Mouse (Mus musculus) embryonic facial prominence, embryonic 12.5 days (tissue): Measurements from ENCODE around the gene Got1. TPM values are rescaled to one million over a fixed set of nuclear protein-coding genes. Genes with fewer than 3 reads are reported as not detected.

Experiments used
- ATAC-seq: fragments of 200-750 bp; cut with Nextera tagmentation; 2 replicates; pipeline ENCODE4 v1.8.0; 2017; ENCODE audit not compliant: insufficient number of reproducible peaks, insufficient read depth, low FRiP score, low TSS enrichment
- H3K27ac ChIP-seq: fragments of 300-500 bp; sonication (generic); 2 replicates; pipeline ENCODE4 v1.5.1; 2016; ENCODE audit warnings: mild to moderate bottlenecking
- H3K27me3 ChIP-seq: fragments of 300-500 bp; sonication (generic); 2 replicates; pipeline ENCODE4 v1.6.1; 2016; ENCODE audit warnings: mild to moderate bottlenecking, moderate library complexity
- H3K36me3 ChIP-seq: fragments of 300-500 bp; sonication (generic); 2 replicates; pipeline ENCODE4 v1.6.1; 2016; ENCODE audit warnings: mild to moderate bottlenecking
- H3K4me1 ChIP-seq: fragments of 300-500 bp; sonication (generic); 2 replicates; pipeline ENCODE4 v1.6.1; 2016
- H3K4me2 ChIP-seq: fragments of 300-500 bp; sonication (generic); replicated peaks from 2 replicates; pipeline ENCODE4 v1.6.1; 2016; ENCODE audit warnings: mild to moderate bottlenecking, moderate library complexity
- H3K4me3 ChIP-seq: fragments of 300-500 bp; sonication (generic); 2 replicates; pipeline ENCODE4 v1.5.1; 2016; ENCODE audit warnings: mild to moderate bottlenecking
- H3K9ac ChIP-seq: fragments of 300-500 bp; sonication (generic); 2 replicates; pipeline ENCODE4 v1.6.1; 2016; ENCODE audit warnings: mild to moderate bottlenecking, moderate library complexity
- H3K9me3 ChIP-seq: fragments of 300-500 bp; sonication (generic); 2 replicates; pipeline ENCODE4 v1.6.1; 2016; ENCODE audit warnings: mild to moderate bottlenecking, moderate library complexity
- WGBS: fragments of 180-500 bp; shearing (Covaris S2); methylation state at CpG from one replicate; pipeline ENCODE4 v1.1.7; 2016; 5-methylcytosine and 5-hydroxymethylcytosine counted together
- polyA plus RNA-seq: library from polyadenylated mRNA; unstranded; fragments of >200 nt; fragmentation: Nextera tagmentation; extraction: Ambion mirVana; gene quantifications from 2 replicates; pipeline ENCODE4 v1.2.1, GENCODE M21; 2016

Got1 gene
- 42.9 and 44.1 TPM in 2 replicates for polyA plus RNA-seq

- under 1% methylated on average over 58 of the region's 58 CpGs for WGBS
- H3K4me2 ChIP-seq, result peak within 1 kb of the TSS; percentile 68
- peaks cover 22% of the 10 kb centered on the region; the same call in 1 of the 2 replicates for H3K4me1 ChIP-seq
- no peaks in the 10 kb centered on the region for H3K36me3 ChIP-seq
- peak within 1 kb of the TSS; percentile 73 for H3K4me3 ChIP-seq
- no peak within 1 kb of the TSS for H3K27ac ChIP-seq
- peak within 1 kb of the TSS; percentile 62 for H3K9ac ChIP-seq
- no peaks in the 10 kb centered on the region for H3K9me3 ChIP-seq
- ATAC-seq, result peak; percentile 100
- H3K27me3 ChIP-seq, result 0 out of 2 replicates have a peak, but pooled peaks cover 4% of the 10 kb centered on the region
Measured at GRCm38 (mm10) chr19:43524187-43525103, at the start of gene Got1. Got1 (minus strand) TSS chr19:43524605.

DNA sequence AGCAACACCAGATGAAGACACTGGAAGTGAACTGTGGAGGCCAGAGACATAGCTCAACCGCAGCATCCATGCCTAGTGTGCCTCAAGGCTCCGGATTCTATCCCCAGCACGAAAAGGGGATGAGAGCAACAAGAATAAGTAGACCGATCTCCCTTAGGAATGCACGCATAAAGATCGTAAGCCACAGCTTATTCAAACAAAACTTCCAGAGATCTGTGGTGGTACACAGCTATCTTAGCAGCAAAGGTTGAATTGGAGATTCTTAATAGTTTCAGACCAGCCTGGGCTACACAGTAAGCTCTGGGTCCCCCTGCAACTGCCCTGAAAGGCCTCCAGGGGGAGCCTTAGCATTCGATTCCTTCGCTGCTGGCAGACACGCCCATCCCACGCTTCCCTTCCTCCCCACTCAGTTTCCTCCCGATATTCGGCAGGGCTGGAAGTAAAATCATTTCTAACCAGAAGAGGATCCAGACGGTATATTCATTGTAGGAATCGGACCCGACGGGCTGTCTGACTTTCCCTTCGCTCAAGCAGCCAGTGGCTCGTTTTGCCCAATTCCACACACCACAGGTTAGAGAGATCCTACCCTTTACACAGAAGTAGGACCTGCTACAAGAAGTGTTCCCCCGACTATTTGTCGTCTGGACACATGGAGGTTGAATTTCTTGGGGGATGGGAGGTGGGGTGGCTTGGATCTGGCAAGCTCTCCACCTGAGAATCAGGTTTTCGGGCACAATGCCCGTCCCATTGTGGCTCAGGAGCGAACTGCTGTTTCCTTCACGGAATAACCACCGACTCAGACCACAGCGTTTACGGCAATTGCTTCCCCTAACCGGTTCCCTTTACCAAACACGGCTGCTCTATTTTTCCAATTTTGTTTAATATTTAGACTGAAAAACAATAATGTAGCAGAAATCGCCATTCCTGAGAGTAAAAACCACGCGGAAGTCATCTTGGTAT, 46.7 kb upstream of the Got1 start:
- WGBS, result 14% methylated on average over 32 of the region's 32 CpGs
- Histone ChIP-seq H3K9ac (peak overlapping the region; percentile 29; the same call in 1 of the 2 replicates), H3K27ac (no peak overlapping the region), H3K27me3 (peaks cover 54% of the 10 kb centered on the region), H3K4me2 (peak overlapping the region; percentile 78), H3K36me3 (no peaks in the 10 kb centered on the region), H3K9me3 (no peaks in the 10 kb centered on the region), H3K4me1 (no peaks in the 10 kb centered on the region), H3K4me3 (peak overlapping the region; percentile 39)
- ATAC-seq, result no peak

GRCm38 (mm10) chr19:43569133-43569532, 44.7 kb upstream of the Got1 start:
- ATAC-seq, result no peak
- H3K4me2 ChIP-seq, result no peak overlapping the region
- H3K9me3 ChIP-seq, result no peaks in the 10 kb centered on the region
- no peaks in the 10 kb centered on the region for H3K4me1 ChIP-seq
- no peak overlapping the region for H3K27ac ChIP-seq
- H3K27me3 ChIP-seq, result peaks cover 49% of the 10 kb centered on the region
- WGBS, result 41% methylated on average over 6 of the region's 6 CpGs
- H3K9ac ChIP-seq, result no peak overlapping the region
- no peaks in the 10 kb centered on the region for H3K36me3 ChIP-seq
- no peak overlapping the region for H3K4me3 ChIP-seq

GRCm38 (mm10) chr19:43568298-43568697, 43.9 kb upstream of the Got1 start:
- H3K9me3 ChIP-seq, result no peaks in the 10 kb centered on the region
- H3K27ac ChIP-seq, result no peak overlapping the region
- peaks cover 41% of the 10 kb centered on the region for H3K27me3 ChIP-seq
- H3K36me3 ChIP-seq, result no peaks in the 10 kb centered on the region
- H3K4me3 ChIP-seq, result no peak overlapping the region
- no peak overlapping the region for H3K4me2 ChIP-seq
- no peaks in the 10 kb centered on the region for H3K4me1 ChIP-seq
- no peak overlapping the region for H3K9ac ChIP-seq
- WGBS, result 41% methylated on average over 9 of the region's 9 CpGs
- no peak for ATAC-seq

DNA sequence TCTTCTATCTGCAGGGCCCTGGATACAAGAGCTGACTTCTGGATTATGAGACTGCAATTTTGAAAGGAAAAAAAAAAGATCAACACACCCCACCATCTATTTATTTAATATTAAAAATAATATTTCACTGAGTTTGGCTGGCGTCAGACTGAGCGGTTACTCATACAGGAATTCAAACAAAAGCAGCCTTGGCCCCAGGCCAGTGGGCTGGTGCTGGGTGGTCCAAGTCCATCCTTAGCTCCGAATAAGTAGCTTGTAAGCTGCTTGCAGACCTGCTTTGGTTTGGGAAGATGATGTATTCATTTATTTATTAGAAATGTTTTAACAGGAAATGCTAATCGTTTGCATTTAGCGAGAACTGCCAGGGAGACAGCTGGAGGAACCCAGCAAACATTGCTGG, 38.8 kb upstream of the Got1 start:
- H3K4me3 ChIP-seq, result no peak overlapping the region
- WGBS, result 76% methylated on average over 5 of the region's 5 CpGs
- H3K9me3 ChIP-seq, result no peaks in the 10 kb centered on the region
- no peaks in the 10 kb centered on the region for H3K36me3 ChIP-seq
- H3K4me1 ChIP-seq, result no peaks in the 10 kb centered on the region
- no peak overlapping the region for H3K9ac ChIP-seq
- H3K4me2 ChIP-seq, result no peak overlapping the region
- H3K27me3 ChIP-seq, result peaks cover 9% of the 10 kb centered on the region
- H3K27ac ChIP-seq, result no peak overlapping the region
- no peak for ATAC-seq

- H3K27me3 ChIP-seq, result 0 out of 2 replicates have a peak, but pooled peaks cover 3% of the 10 kb centered on the region
- H3K27ac ChIP-seq, result no peak overlapping the region
- no peaks in the 10 kb centered on the region for H3K36me3 ChIP-seq
- no peak for ATAC-seq
- no peak overlapping the region for H3K4me3 ChIP-seq
- H3K9me3 ChIP-seq, result no peaks in the 10 kb centered on the region
- no peak overlapping the region for H3K9ac ChIP-seq
- 85% methylated on average over 4 of the region's 4 CpGs for WGBS
- H3K4me1 ChIP-seq, result no peaks in the 10 kb centered on the region
- H3K4me2 ChIP-seq, result no peak overlapping the region
Measured at GRCm38 (mm10) chr19:43561841-43562240, 37.4 kb upstream of the Got1 start.

GRCm38 (mm10) chr19:43560244-43560643, 35.8 kb upstream of the Got1 start:
- WGBS, result 74% methylated on average over 2 of the region's 2 CpGs
- no peak for ATAC-seq
- H3K36me3 ChIP-seq, result no peaks in the 10 kb centered on the region
- H3K4me2 ChIP-seq, result no peak overlapping the region
- no peak overlapping the region for H3K27ac ChIP-seq
- H3K9me3 ChIP-seq, result no peaks in the 10 kb centered on the region
- no peak overlapping the region for H3K4me3 ChIP-seq
- no peaks in the 10 kb centered on the region for H3K4me1 ChIP-seq
- no peaks in the 10 kb centered on the region for H3K27me3 ChIP-seq
- no peak overlapping the region for H3K9ac ChIP-seq

DNA sequence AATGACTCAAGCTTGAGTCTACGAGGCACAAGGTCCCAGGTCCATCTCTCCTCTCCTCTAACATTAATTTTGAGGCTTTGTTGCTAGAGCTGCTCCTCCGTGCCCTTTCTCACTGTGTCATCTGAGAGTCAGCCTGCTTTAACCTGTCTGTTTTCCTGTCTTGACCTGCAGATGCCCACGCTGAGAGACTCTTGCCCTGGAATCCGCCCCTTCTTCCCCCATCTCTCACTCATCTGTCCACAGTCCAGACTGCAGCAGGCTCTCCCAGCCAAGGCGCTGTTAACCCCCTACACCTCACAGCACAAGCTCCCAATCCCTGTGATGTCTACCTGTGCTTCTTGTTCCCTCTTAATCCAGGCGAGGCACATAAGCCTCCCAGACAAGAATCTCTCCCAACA, 27.1 kb upstream of the Got1 start:
- H3K4me2 ChIP-seq, result no peak overlapping the region
- H3K9ac ChIP-seq, result no peak overlapping the region
- no peak overlapping the region for H3K27ac ChIP-seq
- H3K27me3 ChIP-seq, result peaks cover 45% of the 10 kb centered on the region
- no peaks in the 10 kb centered on the region for H3K9me3 ChIP-seq
- no peak for ATAC-seq
- no peak overlapping the region for H3K4me3 ChIP-seq
- H3K4me1 ChIP-seq, result peaks cover 7% of the 10 kb centered on the region; the same call in 1 of the 2 replicates
- 64% methylated on average over 6 of the region's 6 CpGs for WGBS
- H3K36me3 ChIP-seq, result no peaks in the 10 kb centered on the region

- Histone ChIP-seq H3K4me1 (peaks cover 9% of the 10 kb centered on the region; the same call in 1 of the 2 replicates), H3K27me3 (peaks cover 45% of the 10 kb centered on the region), H3K36me3 (no peaks in the 10 kb centered on the region), H3K4me2 (no peak overlapping the region), H3K4me3 (no peak overlapping the region), H3K9ac (no peak overlapping the region), H3K9me3 (no peaks in the 10 kb centered on the region), H3K27ac (no peak overlapping the region)
- WGBS, result 81% methylated on average over 18 of the region's 18 CpGs
- no peak for ATAC-seq
Measured at GRCm38 (mm10) chr19:43550706-43551492, 26.5 kb upstream of the Got1 start.

GRCm38 (mm10) chr19:43548060-43548459, 23.7 kb upstream of the Got1 start:
- 89% methylated on average over 5 of the region's 5 CpGs for WGBS
- no peaks in the 10 kb centered on the region for H3K36me3 ChIP-seq
- peaks cover 64% of the 10 kb centered on the region for H3K27me3 ChIP-seq
- ATAC-seq, result no peak
- H3K4me3 ChIP-seq, result no peak overlapping the region
- no peak overlapping the region for H3K9ac ChIP-seq
- peaks cover 9% of the 10 kb centered on the region; the same call in 1 of the 2 replicates for H3K4me1 ChIP-seq
- no peak overlapping the region for H3K4me2 ChIP-seq
- H3K9me3 ChIP-seq, result no peaks in the 10 kb centered on the region
- H3K27ac ChIP-seq, result no peak overlapping the region
